Mouse (Mus musculus): ENCODE data around the gene Hectd4.
A peak's percentile ranks its signal among the peaks of the same experiment; 100 is the strongest.

Hectd4 gene

DNA sequence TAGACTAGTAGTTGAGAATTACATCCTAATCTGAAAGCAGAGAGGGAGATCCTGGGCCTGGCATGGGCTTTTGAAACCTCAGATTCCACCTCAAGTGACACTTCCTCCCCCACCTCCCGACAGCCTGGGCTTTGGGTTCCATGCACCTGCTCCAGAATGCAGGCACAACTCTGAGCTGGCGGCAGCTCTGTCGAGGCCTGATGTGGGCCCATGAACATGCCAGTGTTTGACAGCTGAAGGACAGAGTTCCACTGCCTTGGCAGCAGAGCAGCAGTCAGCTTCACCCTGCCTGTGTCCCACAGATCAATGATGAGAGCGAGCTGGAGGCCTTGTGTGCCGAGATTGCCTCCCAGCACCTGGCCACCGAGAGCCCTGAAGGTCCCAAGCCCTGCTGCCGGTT is 143.4 kb downstream of the Hectd4 start:
- DNase-seq: no peak

GRCm38 (mm10) chr5:121366449-121367225 is 146.6 kb downstream of the Hectd4 start:
- peak in 1 of 2 experiments; percentile 47 for DNase-seq

GRCm38 (mm10) chr5:121367255-121367654 is 147.2 kb downstream of the Hectd4 start:
- DNase-seq: no peak

DNA sequence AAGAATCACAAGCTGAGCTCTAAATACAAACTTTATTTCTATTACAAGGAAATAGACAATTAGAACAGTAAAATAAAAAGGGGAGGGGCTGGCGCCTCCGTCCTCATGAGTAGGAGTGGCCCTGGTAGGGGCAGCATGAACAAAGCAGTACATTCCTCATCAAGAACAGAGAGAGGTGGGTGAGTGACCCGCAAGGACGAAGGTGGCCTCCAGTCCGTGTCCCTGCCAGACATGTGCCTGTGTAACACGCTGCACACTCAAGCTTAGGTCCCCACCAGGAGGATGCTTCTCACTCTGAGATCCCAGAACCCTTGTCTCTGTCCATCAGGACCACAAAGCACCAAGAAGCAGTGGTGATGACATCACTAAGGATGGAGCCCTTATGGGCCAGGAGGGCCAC is 151.7 kb downstream of the Hectd4 start:
- no peak for DNase-seq

DNA sequence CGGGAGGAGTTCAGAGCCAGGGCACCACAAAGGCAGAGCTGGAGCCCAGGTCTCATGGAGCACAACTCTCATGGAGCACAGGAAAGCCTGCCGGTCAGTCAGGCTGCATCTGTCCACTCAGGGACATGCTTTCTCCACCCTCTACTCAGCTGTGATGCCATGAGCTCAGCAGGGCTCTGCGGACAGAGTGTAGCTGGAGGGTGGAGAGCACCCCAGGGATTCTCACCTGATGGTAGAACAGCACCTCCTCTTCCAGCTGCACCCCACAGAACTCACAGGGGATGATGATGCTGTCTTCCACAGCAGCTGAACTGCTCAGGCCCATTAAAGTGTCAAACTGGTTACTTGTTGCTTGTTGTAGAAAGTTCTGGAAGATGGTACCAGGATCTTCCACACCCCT is 154.8 kb downstream of the Hectd4 start:
- no peak for DNase-seq

- DNase-seq: peak in 1 of 2 experiments; percentile 76
These were observed 157.0 kb downstream of the Hectd4 start for GRCm38 (mm10) chr5:121376972-121377371.

GRCm38 (mm10) chr5:121378678-121379256 is 158.7 kb downstream of the Hectd4 start:
- DNase-seq: no peak

- DNase-seq: peak in 1 of 2 experiments; percentile 33
These were observed 160.7 kb downstream of the Hectd4 start for GRCm38 (mm10) chr5:121380692-121381091.

- peak; percentile 24 to 29 for DNase-seq
These were observed 164.1 kb downstream of the Hectd4 start for GRCm38 (mm10) chr5:121383857-121384756.

- peak in 1 of 2 experiments; percentile 59 for DNase-seq
These were observed 164.9 kb downstream of the Hectd4 start for GRCm38 (mm10) chr5:121384757-121385460.

DNA sequence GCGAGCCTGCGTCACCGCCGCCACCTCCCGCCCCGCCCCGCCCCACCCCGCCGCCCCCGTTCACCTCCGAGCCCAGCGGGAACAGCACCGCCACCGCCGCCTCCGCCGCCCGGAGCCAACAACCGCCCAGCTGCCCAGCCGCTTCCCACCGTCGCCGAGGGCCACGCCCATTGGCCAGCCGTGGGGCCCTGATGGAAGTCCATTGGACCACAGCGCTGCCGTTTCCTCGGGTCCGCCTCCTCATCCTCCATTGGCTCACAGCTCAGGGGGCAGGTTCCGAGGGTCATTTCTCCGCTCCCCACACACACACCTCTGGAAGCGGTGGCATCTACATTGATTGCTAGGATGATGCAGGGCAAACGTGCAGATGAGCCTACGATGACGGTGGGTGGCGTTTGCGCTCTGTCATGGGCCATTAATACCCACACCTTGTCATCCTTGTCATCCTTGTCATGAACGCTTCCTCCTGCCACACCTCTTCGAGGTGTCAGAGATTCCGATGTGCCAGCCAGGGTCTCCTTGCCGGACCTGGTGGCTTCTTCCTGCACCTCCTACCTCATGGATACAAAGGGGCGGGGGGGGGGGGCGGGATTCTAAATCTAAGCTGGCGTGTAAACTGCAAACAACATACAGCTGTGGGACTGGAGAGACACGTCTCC is 165.6 kb downstream of the Hectd4 start, which contains the start of gene Trafd1:
Trafd1 (minus strand) TSS at position 172 of the 659 bp plus-strand sequence.
- peak; percentile 98 for DNase-seq

- DNase-seq: no peak
These were observed 166.3 kb downstream of the Hectd4 start for GRCm38 (mm10) chr5:121386120-121386909.

DNA sequence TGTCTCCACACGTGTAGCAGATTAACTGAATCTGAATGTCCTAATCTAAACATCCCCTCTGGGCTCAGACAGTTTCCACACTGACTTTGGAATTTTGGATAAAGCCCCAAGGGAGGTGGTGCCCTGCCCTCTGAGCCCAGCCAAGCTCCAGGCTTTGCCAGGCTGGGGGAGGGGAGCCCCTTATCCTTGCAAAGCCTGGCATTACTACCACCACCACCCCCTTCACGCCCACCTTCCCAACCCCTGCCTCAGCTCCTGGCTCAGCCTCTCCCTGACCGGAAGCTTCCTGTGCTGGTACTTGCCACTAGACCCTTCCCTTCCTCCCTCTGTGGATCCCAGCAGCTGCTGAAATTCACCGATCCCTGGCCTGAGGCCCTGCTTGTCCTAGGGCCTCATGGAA is 167.1 kb downstream of the Hectd4 start:
- DNase-seq: no peak

DNA sequence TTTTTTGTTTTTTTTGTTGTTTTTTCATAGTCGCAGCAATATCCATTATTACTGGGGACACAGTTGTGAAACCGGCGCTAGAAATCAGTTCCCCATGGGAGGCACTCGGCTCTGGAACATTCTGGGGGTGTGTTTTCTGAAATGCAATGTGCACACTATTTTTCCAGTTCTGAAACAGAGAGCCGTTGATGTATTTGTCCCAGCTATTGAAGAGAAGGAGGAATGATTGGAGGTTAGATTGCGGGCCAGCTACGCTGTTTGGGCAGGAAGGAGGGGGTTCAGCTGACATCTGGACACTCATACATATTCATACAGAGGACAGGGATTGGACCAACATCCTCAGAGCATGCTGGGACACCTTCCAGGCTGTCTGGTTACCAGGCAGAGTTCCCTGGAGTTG is 169.1 kb downstream of the Hectd4 start:
- no peak for DNase-seq

- DNase-seq: no peak
These were observed 169.7 kb downstream of the Hectd4 start for GRCm38 (mm10) chr5:121389691-121390090.

- DNase-seq: peak; percentile 45 to 66
These were observed 172.8 kb downstream of the Hectd4 start for GRCm38 (mm10) chr5:121392667-121393380.

GRCm38 (mm10) chr5:121393402-121393801 is 173.4 kb downstream of the Hectd4 start:
- no peak for DNase-seq

DNA sequence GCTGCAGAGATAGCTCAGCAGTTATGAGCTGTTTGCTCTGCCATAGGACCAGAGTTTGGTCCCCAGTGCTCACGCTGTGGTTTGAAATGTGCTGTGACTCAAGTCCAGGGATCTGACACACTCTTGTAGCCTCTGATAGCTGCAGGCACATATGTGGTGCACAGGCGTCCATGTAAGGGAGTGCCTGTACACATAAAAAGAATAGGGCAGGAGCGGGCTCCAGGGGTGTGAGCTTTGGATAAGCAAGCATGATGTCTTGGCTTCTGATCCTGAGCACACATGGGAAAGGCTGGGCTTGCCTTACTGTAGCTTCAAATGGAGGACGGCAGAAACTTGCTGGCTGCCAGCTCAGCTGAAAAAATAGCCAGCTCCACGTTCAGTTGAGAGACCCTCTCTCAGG is 175.6 kb downstream of the Hectd4 start:
- no peak for DNase-seq

- peak; percentile 96 to 98 for DNase-seq
These were observed 177.4 kb downstream of the Hectd4 start, which contains the start of gene Naa25 for GRCm38 (mm10) chr5:121397187-121398145. Gene Naa25 (plus strand): TSS chr5:121397936.
